Mouse (Mus musculus): ENCODE measurements at regions not wholly inside any gene's neighbourhood (a gene's known extent, or its start where the extent isn't known, plus 50 kb on each side); places are given as distances from the start of the nearest gene placed in this dataset.

- Histone ChIP-seq H3K27me3 (ENCODE audit: control insufficient read depth, insufficient read depth, low read length) (no peaks in the 10 kb centered on the region), H3K4me1 (ENCODE audit: control insufficient read depth, insufficient read depth, low read length) (no peaks in the 10 kb centered on the region), H3K4me3 (ENCODE audit: control insufficient read depth, low read depth, low read length) (no peak overlapping the region), H3K27ac (ENCODE audit: control insufficient read depth, insufficient read depth, low read depth, low read length) (no peak overlapping the region), H3K36me3 (ENCODE audit: control insufficient read depth, insufficient read depth, low read length) (no peaks in the 10 kb centered on the region)
- no peak for TF ChIP-seq POLR2A (IDR thresholded peaks at IDR 0.05; ENCODE audit: control insufficient read depth, low read depth, low read length)
- no peak for TF ChIP-seq CTCF (IDR thresholded peaks at IDR 0.05; ENCODE audit: control insufficient read depth, insufficient read depth, insufficient replicate concordance, low read depth, low read length)
These were observed 357.1 kb downstream of the Adgrl2 start for GRCm38 (mm10) chr3:148633291-148633690.

GRCm38 (mm10) chr3:148632449-148632848 is 357.9 kb downstream of the Adgrl2 start:
- Histone ChIP-seq H3K4me1 (ENCODE audit: control insufficient read depth, insufficient read depth, low read length) (no peaks in the 10 kb centered on the region), H3K4me3 (ENCODE audit: control insufficient read depth, low read depth, low read length) (no peak overlapping the region), H3K27ac (ENCODE audit: control insufficient read depth, insufficient read depth, low read depth, low read length) (no peak overlapping the region), H3K27me3 (ENCODE audit: control insufficient read depth, insufficient read depth, low read length) (no peaks in the 10 kb centered on the region), H3K36me3 (ENCODE audit: control insufficient read depth, insufficient read depth, low read length) (no peaks in the 10 kb centered on the region)
- TF ChIP-seq POLR2A (IDR thresholded peaks at IDR 0.05; ENCODE audit: control insufficient read depth, low read depth, low read length): no peak
- TF ChIP-seq CTCF (IDR thresholded peaks at IDR 0.05; ENCODE audit: control insufficient read depth, insufficient read depth, insufficient replicate concordance, low read depth, low read length): no peak

- no peak overlapping the region for H3K4me3 ChIP-seq (ENCODE audit: control insufficient read depth, low read depth, low read length)
- no peak overlapping the region for H3K27ac ChIP-seq (ENCODE audit: control insufficient read depth, insufficient read depth, low read depth, low read length)
- H3K27me3 ChIP-seq (ENCODE audit: control insufficient read depth, insufficient read depth, low read length): no peaks in the 10 kb centered on the region
- no peaks in the 10 kb centered on the region for H3K36me3 ChIP-seq (ENCODE audit: control insufficient read depth, insufficient read depth, low read length)
- TF ChIP-seq POLR2A (IDR thresholded peaks at IDR 0.05; ENCODE audit: control insufficient read depth, low read depth, low read length): no peak
- no peak for TF ChIP-seq CTCF (IDR thresholded peaks at IDR 0.05; ENCODE audit: control insufficient read depth, insufficient read depth, insufficient replicate concordance, low read depth, low read length)
- no peaks in the 10 kb centered on the region for H3K4me1 ChIP-seq (ENCODE audit: control insufficient read depth, insufficient read depth, low read length)
These were observed 358.8 kb downstream of the Adgrl2 start for GRCm38 (mm10) chr3:148631415-148632192.

- no peak overlapping the region for H3K4me3 ChIP-seq (ENCODE audit: control insufficient read depth, low read depth, low read length)
- no peak overlapping the region for H3K27ac ChIP-seq (ENCODE audit: control insufficient read depth, insufficient read depth, low read depth, low read length)
- no peaks in the 10 kb centered on the region for H3K36me3 ChIP-seq (ENCODE audit: control insufficient read depth, insufficient read depth, low read length)
- H3K27me3 ChIP-seq (ENCODE audit: control insufficient read depth, insufficient read depth, low read length): no peaks in the 10 kb centered on the region
- no peak for TF ChIP-seq POLR2A (IDR thresholded peaks at IDR 0.05; ENCODE audit: control insufficient read depth, low read depth, low read length)
- TF ChIP-seq CTCF (IDR thresholded peaks at IDR 0.05; ENCODE audit: control insufficient read depth, insufficient read depth, insufficient replicate concordance, low read depth, low read length): no peak
- H3K4me1 ChIP-seq (ENCODE audit: control insufficient read depth, insufficient read depth, low read length): no peaks in the 10 kb centered on the region
These were observed 359.5 kb downstream of the Adgrl2 start for GRCm38 (mm10) chr3:148630865-148631264.

- no peaks in the 10 kb centered on the region for H3K27me3 ChIP-seq (ENCODE audit: control insufficient read depth, insufficient read depth, low read length)
- H3K4me3 ChIP-seq (ENCODE audit: control insufficient read depth, low read depth, low read length): no peak overlapping the region
- TF ChIP-seq POLR2A (IDR thresholded peaks at IDR 0.05; ENCODE audit: control insufficient read depth, low read depth, low read length): no peak
- TF ChIP-seq CTCF (IDR thresholded peaks at IDR 0.05; ENCODE audit: control insufficient read depth, insufficient read depth, insufficient replicate concordance, low read depth, low read length): no peak
- H3K36me3 ChIP-seq (ENCODE audit: control insufficient read depth, insufficient read depth, low read length): no peaks in the 10 kb centered on the region
- H3K27ac ChIP-seq (ENCODE audit: control insufficient read depth, insufficient read depth, low read depth, low read length): no peak overlapping the region
- no peaks in the 10 kb centered on the region for H3K4me1 ChIP-seq (ENCODE audit: control insufficient read depth, insufficient read depth, low read length)
These were observed 375.2 kb downstream of the Adgrl2 start for GRCm38 (mm10) chr3:148614971-148615671.

- no peak overlapping the region for H3K27ac ChIP-seq (ENCODE audit: control insufficient read depth, insufficient read depth, low read depth, low read length)
These were observed 376.9 kb downstream of the Adgrl2 start for GRCm38 (mm10) chr3:148613443-148613842.

GRCm38 (mm10) chr3:148603276-148603675 is 387.1 kb downstream of the Adgrl2 start:
- Histone ChIP-seq H3K36me3 (ENCODE audit: control insufficient read depth, insufficient read depth, low read length) (no peaks in the 10 kb centered on the region), H3K27ac (ENCODE audit: control insufficient read depth, insufficient read depth, low read depth, low read length) (no peak overlapping the region), H3K4me1 (ENCODE audit: control insufficient read depth, insufficient read depth, low read length) (no peaks in the 10 kb centered on the region), H3K27me3 (ENCODE audit: control insufficient read depth, insufficient read depth, low read length) (no peaks in the 10 kb centered on the region), H3K4me3 (ENCODE audit: control insufficient read depth, low read depth, low read length) (no peak overlapping the region)
- TF ChIP-seq POLR2A (IDR thresholded peaks at IDR 0.05; ENCODE audit: control insufficient read depth, low read depth, low read length): no peak
- TF ChIP-seq CTCF (IDR thresholded peaks at IDR 0.05; ENCODE audit: control insufficient read depth, insufficient read depth, insufficient replicate concordance, low read depth, low read length): no peak

More at GRCm38 (mm10) chr3:148613443-148613842, 376.9 kb downstream of the Adgrl2 start:
- Histone ChIP-seq H3K4me3 (ENCODE audit: control insufficient read depth, low read depth, low read length) (no peak overlapping the region), H3K36me3 (ENCODE audit: control insufficient read depth, insufficient read depth, low read length) (no peaks in the 10 kb centered on the region), H3K4me1 (ENCODE audit: control insufficient read depth, insufficient read depth, low read length) (no peaks in the 10 kb centered on the region), H3K27me3 (ENCODE audit: control insufficient read depth, insufficient read depth, low read length) (no peaks in the 10 kb centered on the region)
- TF ChIP-seq CTCF (IDR thresholded peaks at IDR 0.05; ENCODE audit: control insufficient read depth, insufficient read depth, insufficient replicate concordance, low read depth, low read length) (no peak), POLR2A (IDR thresholded peaks at IDR 0.05; ENCODE audit: control insufficient read depth, low read depth, low read length) (no peak)

Data from testis, adult 2 months (tissue).